Mouse (Mus musculus): ENCODE measurements around the gene Tmigd3. TPM values are rescaled to one million over a fixed set of nuclear protein-coding genes. Genes with fewer than 3 reads are reported as not detected.

Gene Tmigd3
- polyA plus RNA-seq, 1 experiment from 2014 or later: 0.17 TPM

DNA sequence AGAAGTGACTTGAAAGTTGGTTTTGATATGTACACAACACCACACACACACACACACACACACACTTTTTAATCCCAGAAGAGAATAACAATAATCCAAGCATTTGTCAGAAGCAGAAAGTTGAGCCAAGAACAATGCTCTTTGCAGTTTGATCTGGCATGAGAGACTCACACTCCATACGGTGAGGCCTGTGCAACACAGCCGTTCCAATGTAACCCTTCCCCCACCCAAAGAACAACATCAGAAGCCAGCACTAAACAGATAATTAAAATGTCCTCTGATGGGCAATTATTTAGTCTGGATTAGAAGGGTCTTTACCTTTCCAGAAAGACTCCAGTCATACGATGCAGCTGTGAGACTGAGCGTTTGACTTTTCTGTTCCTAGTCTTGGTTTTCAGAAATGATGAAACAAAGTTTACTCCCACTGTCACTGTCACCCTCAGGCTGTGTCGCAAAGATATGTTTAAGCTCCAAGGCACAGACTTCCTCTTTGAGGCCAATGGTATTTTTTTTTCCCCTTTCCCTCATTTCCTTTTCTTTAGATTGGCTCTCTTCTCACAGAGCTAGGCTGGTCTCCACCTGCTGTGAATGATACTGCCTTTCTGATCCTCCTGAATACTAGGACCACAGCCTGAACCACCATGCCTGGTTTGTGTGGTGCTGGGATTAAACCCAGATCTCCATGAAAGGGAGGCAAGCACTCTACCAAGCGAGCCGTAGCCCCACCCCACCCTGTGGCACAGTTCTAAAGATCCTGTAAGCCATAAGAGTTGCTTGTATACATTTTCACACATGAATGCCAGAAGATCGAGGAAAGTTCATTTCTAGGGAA, 61.8 kb downstream of the Tmigd3 start, which contains the start of gene I830077J02Rik:
I830077J02Rik (minus strand) TSS at position 425 of the 832 bp plus-strand sequence.
- H3K4me3 ChIP-seq (ENCODE audit: low read depth, low read length): no peak within 1 kb of the TSS
- H3K4me1 ChIP-seq (replicated peaks; ENCODE audit: control insufficient read depth, insufficient read depth): no peaks in the 10 kb centered on the region
- no peak within 1 kb of the TSS for H3K4me2 ChIP-seq (replicated peaks; ENCODE audit: low read depth)
- no peaks in the 10 kb centered on the region for H3K36me3 ChIP-seq (ENCODE audit: control insufficient read depth, insufficient read depth, low read length)
- no peak for TF ChIP-seq CTCF (IDR thresholded peaks at IDR 0.05; ENCODE audit: low read depth)
- TF ChIP-seq EP300 (optimal IDR thresholded peaks at IDR 0.05): no peak
- 81% methylated on average over 8 of the region's 8 CpGs for WGBS
- no peak for ATAC-seq (ENCODE audit: low FRiP score, low TSS enrichment)
- H3K9me3 ChIP-seq (ENCODE audit: control insufficient read depth, low read length): no peaks in the 10 kb centered on the region
- H3K27ac ChIP-seq (replicated peaks): no peak within 1 kb of the TSS
- H3K9ac ChIP-seq (ENCODE audit: low read length): no peak within 1 kb of the TSS
- no peaks in the 10 kb centered on the region for H3K27me3 ChIP-seq (ENCODE audit: control insufficient read depth, insufficient read depth, low read length)
- DNase-seq (ENCODE audit: low spot score): no peak

DNA sequence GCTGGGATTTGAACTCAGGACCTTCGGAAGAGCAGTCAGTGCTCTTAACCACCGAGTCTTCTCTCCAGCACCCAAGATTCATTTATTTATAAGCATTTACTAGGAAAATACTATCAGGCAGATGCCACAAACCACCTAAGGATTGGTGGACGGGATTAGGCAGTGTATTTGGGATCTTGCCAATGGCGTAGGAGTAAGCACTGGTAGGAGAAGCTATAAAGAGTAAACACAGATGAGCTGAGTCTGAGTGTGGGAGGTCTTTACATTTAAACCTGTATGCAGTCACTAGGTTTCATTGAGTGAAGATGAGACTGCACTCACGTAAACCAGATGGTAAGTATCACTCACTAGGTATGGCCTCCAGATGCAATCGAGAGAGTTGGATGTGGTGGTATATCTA, 63.2 kb downstream of the Tmigd3 start:
- no peak for ATAC-seq (ENCODE audit: low FRiP score, low TSS enrichment)
- Histone ChIP-seq H3K27ac (replicated peaks) (no peak overlapping the region), H3K36me3 (ENCODE audit: control insufficient read depth, insufficient read depth, low read length) (no peaks in the 10 kb centered on the region), H3K4me1 (replicated peaks; ENCODE audit: control insufficient read depth, insufficient read depth) (no peaks in the 10 kb centered on the region), H3K27me3 (ENCODE audit: control insufficient read depth, insufficient read depth, low read length) (no peaks in the 10 kb centered on the region), H3K4me2 (replicated peaks; ENCODE audit: low read depth) (no peak overlapping the region), H3K4me3 (ENCODE audit: low read depth, low read length) (no peak overlapping the region), H3K9me3 (ENCODE audit: control insufficient read depth, low read length) (no peaks in the 10 kb centered on the region), H3K9ac (ENCODE audit: low read length) (no peak overlapping the region)
- WGBS: 89% methylated on average over 6 of the region's 6 CpGs
- DNase-seq (ENCODE audit: low spot score): no peak
- TF ChIP-seq EP300 (optimal IDR thresholded peaks at IDR 0.05) (no peak), CTCF (IDR thresholded peaks at IDR 0.05; ENCODE audit: low read depth) (no peak)

DNA sequence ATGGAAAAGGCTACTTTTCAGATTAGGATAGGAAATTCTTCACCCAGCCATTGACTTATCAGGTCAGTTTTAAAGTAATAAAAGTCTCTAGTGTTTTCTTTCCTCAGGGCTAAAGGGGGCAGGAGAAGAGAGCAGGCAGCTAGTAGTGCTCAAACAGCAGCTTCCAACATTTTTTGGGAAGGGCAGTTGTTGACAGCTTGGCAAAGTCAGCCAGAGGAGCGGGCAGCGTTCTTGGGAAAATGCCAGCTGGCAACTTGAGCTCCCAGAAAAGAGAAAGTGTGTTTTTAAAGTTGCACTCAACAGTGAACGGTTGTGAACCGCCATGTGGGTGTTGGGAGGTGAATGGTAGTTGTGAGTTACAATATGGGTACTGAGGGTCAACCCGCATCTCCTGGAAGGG, 64.3 kb downstream of the Tmigd3 start:
- no peak overlapping the region for H3K27ac ChIP-seq (replicated peaks)
- DNase-seq (ENCODE audit: low spot score): no peak
- TF ChIP-seq EP300 (optimal IDR thresholded peaks at IDR 0.05): no peak
- TF ChIP-seq CTCF (IDR thresholded peaks at IDR 0.05; ENCODE audit: low read depth): no peak
- WGBS: 66% methylated on average over 5 of the region's 5 CpGs
- no peak overlapping the region for H3K4me2 ChIP-seq (replicated peaks; ENCODE audit: low read depth)
- H3K9ac ChIP-seq (ENCODE audit: low read length): no peak overlapping the region
- no peaks in the 10 kb centered on the region for H3K9me3 ChIP-seq (ENCODE audit: control insufficient read depth, low read length)
- no peaks in the 10 kb centered on the region for H3K27me3 ChIP-seq (ENCODE audit: control insufficient read depth, insufficient read depth, low read length)
- H3K4me3 ChIP-seq (ENCODE audit: low read depth, low read length): no peak overlapping the region
- ATAC-seq (ENCODE audit: low FRiP score, low TSS enrichment): no peak
- no peaks in the 10 kb centered on the region for H3K36me3 ChIP-seq (ENCODE audit: control insufficient read depth, insufficient read depth, low read length)
- H3K4me1 ChIP-seq (replicated peaks; ENCODE audit: control insufficient read depth, insufficient read depth): no peaks in the 10 kb centered on the region

DNA sequence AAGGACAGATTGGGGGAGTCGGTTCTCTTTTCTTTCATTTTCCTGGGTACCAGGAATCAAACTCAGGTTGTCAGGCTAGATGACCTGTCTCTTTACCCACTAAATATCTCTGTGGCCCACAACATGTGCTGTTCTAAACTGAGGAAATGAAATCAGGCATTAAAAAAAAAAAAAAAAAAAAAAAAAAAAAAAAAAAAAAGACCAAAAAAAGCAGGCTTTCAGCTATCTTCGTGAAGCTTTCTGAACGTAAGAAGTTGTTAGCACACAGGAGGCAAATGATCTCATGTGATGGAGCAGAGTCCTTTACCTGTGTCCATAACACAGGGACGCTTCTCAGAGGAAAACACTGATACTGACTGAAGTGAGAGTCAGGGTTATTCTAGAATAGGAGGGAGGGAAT, 65.4 kb downstream of the Tmigd3 start:
- 82% methylated on average over 4 of the region's 4 CpGs for WGBS

DNA sequence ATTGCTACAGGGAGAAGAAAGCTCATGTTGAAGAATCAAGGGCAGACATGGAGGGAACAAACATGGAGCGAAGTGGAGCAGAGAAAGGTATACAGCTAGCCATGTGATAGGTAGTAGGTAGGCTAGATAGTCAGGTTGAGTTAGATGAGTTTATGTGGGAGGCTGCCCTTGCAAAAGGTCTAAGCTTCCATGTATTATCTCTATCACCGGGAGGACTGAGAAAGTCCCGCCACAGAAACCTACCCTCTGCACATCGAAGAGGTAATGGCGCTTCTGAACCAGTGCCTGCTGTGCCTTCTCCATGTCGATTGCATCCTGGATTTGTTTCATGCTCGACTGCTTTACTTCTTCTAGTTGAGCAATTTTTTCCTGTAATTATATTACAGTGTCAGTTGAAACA, 80.6 kb downstream of the Tmigd3 start:
- H3K27me3 ChIP-seq (ENCODE audit: control insufficient read depth, insufficient read depth, low read length): no peaks in the 10 kb centered on the region
- H3K9ac ChIP-seq (ENCODE audit: low read length): no peak overlapping the region
- no peak overlapping the region for H3K4me2 ChIP-seq (replicated peaks; ENCODE audit: low read depth)
- H3K36me3 ChIP-seq (ENCODE audit: control insufficient read depth, insufficient read depth, low read length): peaks cover 17% of the 10 kb centered on the region
- no peak overlapping the region for H3K27ac ChIP-seq (replicated peaks)
- DNase-seq (ENCODE audit: low spot score) (no peak), ATAC-seq (ENCODE audit: low FRiP score, low TSS enrichment) (no peak)
- H3K4me1 ChIP-seq (replicated peaks; ENCODE audit: control insufficient read depth, insufficient read depth): no peaks in the 10 kb centered on the region
- TF ChIP-seq EP300 (optimal IDR thresholded peaks at IDR 0.05) (no peak), CTCF (IDR thresholded peaks at IDR 0.05; ENCODE audit: low read depth) (no peak)
- no peaks in the 10 kb centered on the region for H3K9me3 ChIP-seq (ENCODE audit: control insufficient read depth, low read length)
- H3K4me3 ChIP-seq (ENCODE audit: low read depth, low read length): no peak overlapping the region
- WGBS: 95% methylated on average over 7 of the region's 7 CpGs

More for the DNA sequence above, 65.4 kb downstream of the Tmigd3 start:
- Histone ChIP-seq H3K9me3 (ENCODE audit: control insufficient read depth, low read length) (no peaks in the 10 kb centered on the region), H3K4me1 (replicated peaks; ENCODE audit: control insufficient read depth, insufficient read depth) (no peaks in the 10 kb centered on the region), H3K27ac (replicated peaks) (no peak overlapping the region), H3K4me3 (ENCODE audit: low read depth, low read length) (no peak overlapping the region), H3K9ac (ENCODE audit: low read length) (no peak overlapping the region), H3K4me2 (replicated peaks; ENCODE audit: low read depth) (no peak overlapping the region), H3K27me3 (ENCODE audit: control insufficient read depth, insufficient read depth, low read length) (no peaks in the 10 kb centered on the region), H3K36me3 (ENCODE audit: control insufficient read depth, insufficient read depth, low read length) (peaks cover 5% of the 10 kb centered on the region)
- TF ChIP-seq EP300 (optimal IDR thresholded peaks at IDR 0.05): no peak
- TF ChIP-seq CTCF (IDR thresholded peaks at IDR 0.05; ENCODE audit: low read depth): no peak
- no peak for ATAC-seq (ENCODE audit: low FRiP score, low TSS enrichment)
- no peak for DNase-seq (ENCODE audit: low spot score)

DNA sequence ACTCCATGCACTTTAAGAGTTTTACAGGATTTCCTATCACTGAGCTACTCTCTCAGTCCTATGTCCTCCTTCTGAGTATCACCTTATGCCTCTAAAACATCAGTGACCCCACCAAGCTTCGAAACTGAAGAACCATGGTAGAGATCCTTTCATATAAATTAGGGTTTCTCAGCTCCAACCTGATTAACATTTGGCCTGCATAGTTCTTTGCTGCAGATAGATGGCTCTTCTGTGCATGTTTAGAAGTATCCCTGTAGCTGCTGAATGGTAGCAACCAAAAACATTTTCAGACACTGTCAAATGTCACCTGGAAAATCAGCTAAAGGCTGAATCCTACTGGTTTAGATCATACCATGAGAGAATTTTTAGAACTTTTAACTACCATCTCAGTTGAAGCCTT, 86.5 kb downstream of the Tmigd3 start:
- Histone ChIP-seq H3K4me3 (ENCODE audit: low read depth, low read length) (no peak overlapping the region), H3K9me3 (ENCODE audit: control insufficient read depth, low read length) (no peaks in the 10 kb centered on the region), H3K9ac (ENCODE audit: low read length) (no peak overlapping the region), H3K36me3 (ENCODE audit: control insufficient read depth, insufficient read depth, low read length) (no peaks in the 10 kb centered on the region), H3K4me2 (replicated peaks; ENCODE audit: low read depth) (no peak overlapping the region; the same call in 1 of the 2 replicates), H3K27ac (replicated peaks) (no peak overlapping the region), H3K4me1 (replicated peaks; ENCODE audit: control insufficient read depth, insufficient read depth) (peaks cover 7% of the 10 kb centered on the region; the same call in 1 of the 2 replicates), H3K27me3 (ENCODE audit: control insufficient read depth, insufficient read depth, low read length) (no peaks in the 10 kb centered on the region)
- ATAC-seq (ENCODE audit: low FRiP score, low TSS enrichment) (no peak), DNase-seq (ENCODE audit: low spot score) (no peak)
- WGBS: 98% methylated on average over 1 of the region's 1 CpGs
- TF ChIP-seq EP300 (optimal IDR thresholded peaks at IDR 0.05) (no peak), CTCF (IDR thresholded peaks at IDR 0.05; ENCODE audit: low read depth) (peak; percentile 25; the same call in 1 of the 2 replicates)
